Comparison of ENCODE assay signal across 9 mouse cellular contexts in the genomic region with DNA sequence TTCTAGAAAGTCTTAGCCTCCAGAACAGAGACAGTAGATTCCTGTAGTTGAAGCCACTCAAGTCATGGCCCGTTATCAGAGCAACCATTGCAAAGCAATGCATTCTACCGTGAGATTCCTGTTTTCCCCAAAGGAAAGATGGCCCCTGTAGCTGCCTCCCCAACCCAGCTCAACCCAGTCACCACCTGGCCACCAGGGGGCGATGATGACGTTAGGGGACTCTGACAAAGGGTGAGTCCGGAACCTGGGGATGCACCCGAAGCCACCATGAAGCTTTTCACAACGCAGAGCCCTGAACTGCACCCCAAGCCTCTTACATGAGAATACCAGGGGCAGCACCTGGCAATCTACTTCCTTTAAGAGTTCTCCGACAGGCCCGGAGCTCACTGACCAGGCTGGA.
DNase-seq lines count a peak whose midpoint lies in the region; ATAC-seq and TF ChIP-seq lines count a peak whose summit lies in the region.
"Had no signal": no experiment of that assay in that cellular context is flagged by ENCODE, and none has a peak within 500 bp of the region (broad histone marks: within the 10 kb centered on the region; RNA-seq: fewer than 3 reads in every experiment).

No protein-coding gene starts in this region.

- H3K4me1 ChIP-seq in testis, adult 2 months (ENCODE audit: control insufficient read depth, insufficient read depth, low read length) = no peaks in the 10 kb centered on the region

- TF ChIP-seq CTCF in testis, adult 2 months (IDR thresholded peaks at IDR 0.05; ENCODE audit: control insufficient read depth, insufficient read depth, insufficient replicate concordance, low read depth, low read length) = peak; percentile 70; the same call in 1 of the 2 replicates

- H3K4me3 ChIP-seq in testis, adult 2 months (ENCODE audit: control insufficient read depth, low read depth, low read length) = no peak overlapping the region
- H3K4me3 ChIP-seq: neural tube, embryonic 13.5 days had no signal

- H3K27ac ChIP-seq in testis, adult 2 months (ENCODE audit: control insufficient read depth, insufficient read depth, low read depth, low read length) = no peak overlapping the region
- H3K27ac ChIP-seq: neural tube, embryonic 13.5 days had no signal

- TF ChIP-seq POLR2A in testis, adult 2 months (IDR thresholded peaks at IDR 0.05; ENCODE audit: control insufficient read depth, low read depth, low read length) = no peak

- no peaks in the 10 kb centered on the region for H3K27me3 ChIP-seq in testis, adult 2 months (ENCODE audit: control insufficient read depth, insufficient read depth, low read length)
- H3K27me3 ChIP-seq: neural tube, embryonic 13.5 days had no signal

- ATAC-seq in erythroid progenitor cell, adult 5-6 weeks (replicated peaks; ENCODE audit: low FRiP score, poor library complexity, severe bottlenecking) = 0 out of 2 replicates have a peak, but pooled peaks have one; percentile 62

- H3K36me3 ChIP-seq in testis, adult 2 months (ENCODE audit: control insufficient read depth, insufficient read depth, low read length) = no peaks in the 10 kb centered on the region
- H3K36me3 ChIP-seq: neural tube, embryonic 13.5 days had no signal

- peak; percentile 50 for DNase-seq in embryo, embryonic 10 days (ENCODE audit: low spot score)
- no peak for DNase-seq in embryo, embryonic 11 days
- no peak for DNase-seq in testis, postnatal 14 days (ENCODE audit: low spot score)
- peak; percentile 41 to 69 for DNase-seq in lung, postnatal 4 days
- peak; percentile 18 to 28 for DNase-seq in urinary bladder, postnatal 36 days (ENCODE audit: low spot score in 2 of 2)
- no peak for DNase-seq in layer of hippocampus, postnatal 36 days

Comparison
In these comparisons a context has a peak if more than half of its experiments do, and no peak if none do; other contexts are left out.
1. DNase-seq: peak in embryo, embryonic 10 days (single experiment), lung, postnatal 4 days (2 of 2) and urinary bladder, postnatal 36 days (2 of 2); none in embryo, embryonic 11 days (single experiment), testis, postnatal 14 days (single experiment) and layer of hippocampus, postnatal 36 days (0 of 2).